Mouse (Mus musculus) brain, embryonic 14.5 days (tissue): Measurements from ENCODE around the gene Crlf1.

Experiments
- CTCF ChIP-seq: fragments of 200-500 bp; IDR thresholded peaks from 2 replicates; pipeline ENCODE4 v1.5.1; 2012; ENCODE audit warnings: inconsistent platforms, mild to moderate bottlenecking, moderate library complexity, borderline replicate concordance; ENCODE audit not compliant: insufficient read depth, insufficient read length; ENCODE audit errors: extremely low read depth
- POLR2A ChIP-seq: fragments of 200-500 bp; IDR thresholded peaks from 2 replicates; pipeline ENCODE4 v1.6.1; 2012; ENCODE audit warnings: mild to moderate bottlenecking, inconsistent platforms, borderline replicate concordance; ENCODE audit not compliant: poor library complexity, insufficient read depth, insufficient read length, severe bottlenecking; ENCODE audit errors: extremely low read depth

DNA sequence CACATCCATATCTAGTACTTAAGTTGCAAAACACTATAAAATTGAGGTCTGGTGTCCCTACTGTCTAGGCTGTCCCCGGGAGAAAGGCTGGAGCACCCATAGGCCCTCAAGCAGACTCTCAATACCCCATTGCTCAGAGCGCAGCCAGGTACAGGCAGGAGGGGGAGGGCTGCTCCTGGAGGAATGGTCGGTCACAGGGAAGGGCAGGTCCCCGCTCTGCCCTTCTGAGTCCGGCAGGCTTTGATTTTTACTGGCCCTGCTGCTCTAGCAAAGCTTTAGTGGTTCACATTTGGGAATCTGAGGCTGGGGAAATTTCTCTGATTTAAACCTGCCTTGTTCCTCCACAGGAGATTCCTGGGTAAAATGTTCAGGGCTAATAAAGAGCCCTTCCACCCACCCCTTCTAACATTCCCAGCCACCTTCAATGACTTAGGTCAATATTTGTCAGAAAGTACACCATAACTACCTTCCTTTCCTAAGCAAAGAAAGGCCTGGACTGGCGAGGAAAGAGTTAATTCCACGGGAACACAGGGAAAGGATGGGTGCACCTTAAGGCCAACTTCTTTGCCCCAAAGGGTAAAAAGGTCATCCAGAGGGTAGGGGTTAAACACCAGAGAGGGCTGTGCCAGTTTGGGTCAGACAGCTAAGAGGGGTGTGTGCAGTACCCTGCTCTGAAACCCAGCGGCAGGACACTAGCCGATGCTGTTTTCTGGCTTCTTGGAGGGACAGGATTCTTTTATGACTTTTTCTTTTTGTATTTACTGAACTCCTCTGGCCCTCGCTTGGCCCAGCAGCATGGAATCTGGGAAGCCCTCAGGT is 2.7 kb upstream of the Crlf1 start:
- TF ChIP-seq POLR2A (no peak), CTCF (no peak)
